Mouse (Mus musculus) spleen, adult 2 months (tissue): ENCODE measurements around the gene Bcor. TPM values are rescaled to one million over a fixed set of nuclear protein-coding genes. Genes with fewer than 3 reads are reported as not detected.

Experiments used
- DNase-seq, 2 experiments: peaks; one replicate each; pipeline versions ENCODE4 v3.0.0 to v3.0.0-alpha.2; 2012 to 2021; ENCODE audit warnings: low spot score in 2 of 2, low read depth in 1 of 2
- H3K27ac ChIP-seq: fragments of 200-500 bp; 2 replicates; pipeline ENCODE4 v1.5.1; 2012; ENCODE audit warnings: low read length, inconsistent platforms; ENCODE audit not compliant: insufficient read depth
- H3K27me3 ChIP-seq: fragments of 200-500 bp; 2 replicates; pipeline ENCODE4 v1.6.1; 2012; ENCODE audit warnings: mild to moderate bottlenecking, moderate library complexity, low read length, inconsistent platforms; ENCODE audit not compliant: control insufficient read depth, insufficient read depth
- H3K36me3 ChIP-seq: fragments of 200-500 bp; 2 replicates; pipeline ENCODE4 v1.6.1; 2012; ENCODE audit warnings: mild to moderate bottlenecking, low read length, inconsistent platforms; ENCODE audit not compliant: control insufficient read depth, insufficient read depth
- H3K4me1 ChIP-seq: fragments of 200-500 bp; 2 replicates; pipeline ENCODE4 v1.6.1; 2011; ENCODE audit warnings: inconsistent platforms; ENCODE audit not compliant: control insufficient read depth, insufficient read depth, insufficient read length
- H3K4me3 ChIP-seq: fragments of 200-500 bp; 2 replicates; pipeline ENCODE4 v1.5.1; 2011; ENCODE audit warnings: mild to moderate bottlenecking, inconsistent platforms; ENCODE audit not compliant: insufficient read depth, insufficient read length; ENCODE audit errors: extremely low read depth
- CTCF ChIP-seq: fragments of 200-500 bp; IDR thresholded peaks from 2 replicates; pipeline ENCODE4 v1.5.1; 2011; ENCODE audit warnings: mild to moderate bottlenecking, inconsistent platforms; ENCODE audit not compliant: insufficient read depth, insufficient read length, insufficient replicate concordance; ENCODE audit errors: extremely low read depth
- POLR2A ChIP-seq: fragments of 200-500 bp; IDR thresholded peaks from 2 replicates; pipeline ENCODE4 v1.6.1; 2011; ENCODE audit warnings: low read depth, low read length, inconsistent platforms
- WGBS: fragments of 180-500 bp; shearing (Covaris S2); methylation state at CpG from one replicate; pipeline ENCODE4 v1.1.7; 2018; 5-methylcytosine and 5-hydroxymethylcytosine counted together
- polyA plus RNA-seq: library from polyadenylated mRNA; depleted of rRNA; stranded (reverse); fragments of >200 nt; gene quantifications from 2 replicates; pipeline ENCODE4 v1.2.3, GENCODE M21; 2012

Bcor gene
- polyA plus RNA-seq, 1 experiment = 12.8 TPM

DNA sequence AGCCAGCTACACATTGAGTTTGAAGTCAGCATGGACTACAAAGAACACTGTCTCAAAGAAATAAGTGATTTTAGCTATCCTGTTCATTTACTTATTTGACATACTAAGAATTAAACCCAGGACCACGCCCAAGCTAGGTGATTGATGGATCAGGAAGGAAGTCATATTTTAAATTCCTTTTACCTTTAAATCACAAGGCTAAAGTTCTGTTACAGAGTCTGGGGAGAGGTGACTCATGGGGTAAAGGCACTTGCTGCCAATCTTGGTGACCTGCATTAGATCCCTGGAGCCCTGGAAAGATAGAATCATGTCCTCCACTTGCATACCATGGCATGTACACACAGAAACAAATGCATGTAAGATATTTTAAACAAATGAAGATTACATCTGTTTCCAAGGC, 149.5 kb downstream of the Bcor start:
- Histone ChIP-seq H3K4me1 (peaks cover 4% of the 10 kb centered on the region; the same call in 1 of the 2 replicates), H3K36me3 (no peaks in the 10 kb centered on the region), H3K27me3 (no peaks in the 10 kb centered on the region), H3K4me3 (no peak overlapping the region), H3K27ac (no peak overlapping the region)
- WGBS = 70% methylated on average over 1 of the region's 1 CpGs
- TF ChIP-seq POLR2A (no peak), CTCF (no peak)
- no peak for DNase-seq

DNA sequence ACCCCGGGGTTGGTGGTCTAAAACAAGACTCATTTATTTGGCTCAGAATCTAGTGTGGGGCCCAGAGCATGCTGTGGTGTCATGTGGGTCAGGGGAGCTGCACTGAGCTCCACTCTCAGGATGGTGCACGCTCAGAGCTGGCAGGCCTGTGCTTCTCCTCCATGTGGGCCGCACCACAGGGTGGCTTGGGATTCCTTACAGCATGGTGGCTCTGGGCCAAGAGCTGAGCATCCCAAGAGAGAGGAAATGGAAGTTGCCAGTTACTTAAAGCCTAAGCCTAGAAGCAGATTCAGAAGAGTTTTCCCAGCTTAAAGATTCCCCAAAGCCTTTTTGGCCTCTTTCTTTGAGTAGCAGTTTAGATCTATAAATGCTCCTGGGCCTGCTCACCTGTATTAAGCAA, 151.1 kb downstream of the Bcor start:
- WGBS = 62% methylated on average over 3 of the region's 3 CpGs
- no peak for DNase-seq

GRCm38 (mm10) chrX:12007832-12008540, 152.2 kb downstream of the Bcor start:
- no peaks in the 10 kb centered on the region for H3K27me3 ChIP-seq
- no peak overlapping the region for H3K27ac ChIP-seq
- H3K4me1 ChIP-seq = peaks cover 10% of the 10 kb centered on the region; the same call in 1 of the 2 replicates
- 47% methylated on average over 11 of the region's 11 CpGs for WGBS
- H3K4me3 ChIP-seq = no peak overlapping the region
- no peak for TF ChIP-seq CTCF
- TF ChIP-seq POLR2A = no peak
- H3K36me3 ChIP-seq = no peaks in the 10 kb centered on the region
- no peak for DNase-seq

More for the DNA sequence above, 151.1 kb downstream of the Bcor start:
- Histone ChIP-seq H3K36me3 (no peaks in the 10 kb centered on the region), H3K27ac (no peak overlapping the region), H3K27me3 (no peaks in the 10 kb centered on the region), H3K4me1 (peaks cover 6% of the 10 kb centered on the region; the same call in 1 of the 2 replicates), H3K4me3 (no peak overlapping the region)
- no peak for TF ChIP-seq CTCF
- TF ChIP-seq POLR2A = no peak

DNA sequence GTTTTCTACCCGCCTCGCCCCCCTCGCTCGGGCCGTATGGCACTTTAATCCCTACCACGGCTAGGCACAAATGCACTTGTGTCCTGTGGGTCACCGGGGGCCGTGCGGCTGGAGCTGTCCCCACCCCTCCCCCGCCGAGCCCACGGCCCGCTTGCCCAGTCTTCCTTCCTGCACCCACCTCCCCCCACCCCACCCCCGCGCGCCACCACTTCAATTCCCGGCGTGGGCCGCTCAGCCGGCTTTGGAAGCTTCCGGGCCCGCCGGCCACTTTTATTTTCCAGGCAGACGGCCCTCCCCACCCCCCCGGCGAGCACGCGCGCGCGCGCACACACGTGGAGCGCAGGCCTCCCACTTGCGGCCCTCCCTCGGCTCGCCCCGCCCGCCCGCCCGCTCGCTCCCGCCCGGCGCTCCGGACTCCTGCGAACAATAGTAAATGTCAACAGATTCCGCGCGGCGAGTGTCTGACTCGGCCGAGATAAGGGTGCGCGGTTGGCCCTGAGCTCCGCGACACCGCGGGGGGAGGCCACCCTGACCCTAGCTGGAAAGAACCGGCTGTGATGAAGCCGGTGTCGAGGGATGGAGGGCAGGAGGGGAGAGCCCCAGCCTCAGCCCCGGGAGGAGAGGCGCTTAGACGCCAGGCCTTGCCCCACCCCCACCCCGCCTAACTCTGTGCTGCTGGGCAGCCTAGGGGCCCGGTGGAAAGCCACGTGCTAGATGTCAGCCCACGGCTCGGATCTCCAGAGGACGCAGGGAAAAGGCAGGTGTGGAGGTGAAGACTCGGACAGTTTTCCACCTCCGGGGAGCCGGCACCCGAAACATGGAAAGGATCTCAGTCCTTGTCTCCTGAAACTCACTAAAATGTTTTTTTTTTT, 153.0 kb downstream of the Bcor start:
- peak in 1 of 2 experiments; percentile 3 for DNase-seq
- 9% methylated on average over 51 of the region's 75 CpGs for WGBS

DNA sequence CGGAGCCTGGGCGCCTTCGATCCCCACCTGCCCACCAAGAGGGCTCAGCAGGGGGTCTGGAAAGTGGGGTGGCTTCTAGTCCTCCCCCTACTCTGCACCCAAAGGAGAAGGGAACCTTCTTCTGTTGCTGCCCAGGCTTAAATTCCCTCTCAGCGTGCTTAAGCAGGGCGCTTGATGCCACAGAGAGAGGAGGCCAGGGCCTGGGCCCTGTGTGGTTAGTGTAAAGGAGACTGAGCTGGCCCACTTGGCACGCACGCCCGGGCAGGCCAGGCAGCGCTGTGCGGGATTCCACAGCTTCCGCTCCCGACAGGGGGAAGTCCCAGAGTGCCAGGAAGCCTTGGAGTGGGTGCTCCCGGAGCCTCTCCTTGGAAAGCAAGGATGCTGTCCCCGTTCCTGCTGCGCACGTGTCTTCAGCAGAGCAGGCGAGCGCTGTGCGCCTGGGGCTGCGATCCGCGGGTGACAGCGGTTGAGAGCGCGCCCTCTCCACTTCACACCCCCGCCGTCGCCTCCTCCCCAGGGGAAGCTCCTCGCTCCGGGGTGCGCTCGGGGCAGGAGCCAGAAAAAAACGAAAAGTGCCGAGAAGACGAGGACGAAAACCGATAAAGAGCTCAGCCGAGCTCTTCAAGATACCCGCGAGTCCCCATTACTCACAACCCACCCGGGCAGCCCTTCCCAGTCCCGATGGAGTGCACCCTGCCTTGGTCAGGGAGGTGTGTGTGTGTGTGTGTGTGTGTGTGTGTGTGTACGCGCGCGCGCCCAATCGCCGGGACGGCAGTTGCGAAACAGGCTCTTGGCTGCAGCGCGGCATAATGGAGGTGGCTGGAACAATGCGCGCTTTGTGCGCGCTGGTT, 153.9 kb downstream of the Bcor start:
- H3K27me3 ChIP-seq = no peaks in the 10 kb centered on the region
- peak overlapping the region; percentile 80 for H3K27ac ChIP-seq
- WGBS = 3% methylated on average over 55 of the region's 57 CpGs
- H3K36me3 ChIP-seq = no peaks in the 10 kb centered on the region
- TF ChIP-seq POLR2A = no peak
- TF ChIP-seq CTCF = no peak
- H3K4me3 ChIP-seq = peak overlapping the region; percentile 66
- peaks cover 15% of the 10 kb centered on the region; the same call in 1 of the 2 replicates for H3K4me1 ChIP-seq
- peak in 1 of 2 experiments; percentile 9 for DNase-seq

More for the DNA sequence above, 153.0 kb downstream of the Bcor start:
- no peaks in the 10 kb centered on the region for H3K27me3 ChIP-seq
- H3K36me3 ChIP-seq = no peaks in the 10 kb centered on the region
- TF ChIP-seq POLR2A (no peak), CTCF (no peak)
- H3K4me3 ChIP-seq = peak overlapping the region; percentile 66
- H3K4me1 ChIP-seq = peaks cover 12% of the 10 kb centered on the region; the same call in 1 of the 2 replicates
- peak overlapping the region; percentile 76 for H3K27ac ChIP-seq

DNA sequence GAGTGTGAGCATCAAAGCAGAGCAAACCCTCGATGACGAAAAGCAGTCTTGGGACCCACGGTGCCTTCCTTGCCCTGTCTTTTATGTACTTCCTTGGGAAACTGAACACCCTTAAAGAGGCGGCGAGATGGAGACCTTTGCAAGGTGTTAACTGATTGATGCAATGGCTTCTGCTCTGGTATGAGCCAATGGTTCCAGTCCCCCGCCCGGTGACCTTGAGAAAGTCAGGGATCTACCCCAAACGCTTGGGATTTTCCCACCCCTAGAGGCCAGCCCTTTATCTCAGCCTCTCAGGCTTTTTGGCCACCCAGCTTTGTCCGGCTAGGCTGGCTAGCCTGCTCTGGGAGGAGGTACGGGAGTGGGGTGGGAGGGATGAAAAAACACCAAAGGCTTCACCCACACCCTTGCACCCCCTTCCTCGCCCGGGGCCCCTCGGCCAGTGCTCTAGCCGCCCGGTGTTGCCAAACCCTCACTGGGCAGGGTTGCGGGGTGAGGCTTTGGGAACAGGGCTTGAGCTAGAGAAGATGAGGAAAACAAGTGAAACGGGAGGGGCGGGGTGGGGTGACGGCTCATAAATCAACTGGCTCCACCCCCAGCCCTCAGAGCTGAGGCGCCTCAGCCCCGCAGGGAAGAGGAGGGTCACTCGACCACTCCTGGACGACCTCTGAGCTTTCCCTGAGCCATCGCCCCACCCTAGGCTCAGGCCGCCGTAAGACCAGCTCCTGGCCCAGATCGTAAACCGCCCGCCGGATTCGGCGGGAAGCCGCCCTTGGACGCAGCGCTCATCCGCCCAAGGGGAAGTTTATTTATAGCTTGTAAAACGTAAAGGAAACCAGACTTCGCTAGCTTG, 154.7 kb downstream of the Bcor start:
- Histone ChIP-seq H3K4me3 (peak overlapping the region; percentile 66; the same call in 1 of the 2 replicates), H3K27ac (peak overlapping the region; percentile 80), H3K27me3 (no peaks in the 10 kb centered on the region), H3K36me3 (no peaks in the 10 kb centered on the region), H3K4me1 (peaks cover 15% of the 10 kb centered on the region; the same call in 1 of the 2 replicates)
- no peak for TF ChIP-seq CTCF
- 17% methylated on average over 38 of the region's 38 CpGs for WGBS
- peak in 1 of 2 experiments; percentile 5 for DNase-seq
